In genomic region chr8:102491015-102491414, GRCm38 (mm10) we compare ENCODE assay signal across 21 mouse cellular contexts.
DNase-seq lines count a peak whose midpoint lies in the region; ATAC-seq and TF ChIP-seq lines count a peak whose summit lies in the region.
"Had no signal": no experiment of that assay in that cellular context is flagged by ENCODE, and none has a peak within 500 bp of the region (broad histone marks: within the 10 kb centered on the region; RNA-seq: fewer than 3 reads in every experiment).

No protein-coding gene starts in this region.

- no peak overlapping the region for H3K27ac ChIP-seq in hindbrain, postnatal 0 days
- no peak overlapping the region for H3K27ac ChIP-seq in hindbrain, embryonic 12.5 days
- no peak overlapping the region for H3K27ac ChIP-seq in midbrain, embryonic 11.5 days (ENCODE audit: low read depth, low read length)
- H3K27ac ChIP-seq in midbrain, embryonic 16.5 days (ENCODE audit: low read length), result no peak overlapping the region
- H3K27ac ChIP-seq: embryonic facial prominence, embryonic 13.5 days; embryonic facial prominence, embryonic 15.5 days; forebrain, embryonic 10.5 days; forebrain, embryonic 12.5 days had no signal

- H3K4me1 ChIP-seq in hindbrain, postnatal 0 days (ENCODE audit: insufficient read depth, low read length), result no peaks in the 10 kb centered on the region
- no peaks in the 10 kb centered on the region for H3K4me1 ChIP-seq in hindbrain, embryonic 12.5 days
- H3K4me1 ChIP-seq in midbrain, embryonic 11.5 days (ENCODE audit: control insufficient read depth, insufficient read depth, low read length), result no peaks in the 10 kb centered on the region
- no peaks in the 10 kb centered on the region for H3K4me1 ChIP-seq in midbrain, embryonic 16.5 days (ENCODE audit: control insufficient read depth, insufficient read depth, low read length)
- H3K4me1 ChIP-seq: embryonic facial prominence, embryonic 13.5 days; embryonic facial prominence, embryonic 15.5 days; forebrain, embryonic 10.5 days had no signal

- no peaks in the 10 kb centered on the region for H3K27me3 ChIP-seq in hindbrain, postnatal 0 days (ENCODE audit: insufficient read depth, low read length)
- no peaks in the 10 kb centered on the region for H3K27me3 ChIP-seq in hindbrain, embryonic 12.5 days
- no peaks in the 10 kb centered on the region for H3K27me3 ChIP-seq in midbrain, embryonic 11.5 days (ENCODE audit: control insufficient read depth, insufficient read depth, low read length)
- H3K27me3 ChIP-seq in midbrain, embryonic 16.5 days (ENCODE audit: control insufficient read depth, insufficient read depth, low read depth, low read length), result no peaks in the 10 kb centered on the region
- H3K27me3 ChIP-seq: embryonic facial prominence, embryonic 13.5 days; embryonic facial prominence, embryonic 15.5 days; forebrain, embryonic 12.5 days had no signal

- no peak for TF ChIP-seq CTCF in hindbrain, postnatal 0 days (IDR thresholded peaks at IDR 0.05; ENCODE audit: low read depth)

- no peak for DNase-seq in hindbrain, postnatal 0 days (ENCODE audit: low spot score)
- DNase-seq in midbrain, embryonic 11.5 days (ENCODE audit: low spot score, missing footprints), result no peak
- DNase-seq: adrenal gland, adult 2 months; adrenal gland, postnatal 10 days; adrenal gland, postnatal 25 days; cerebellum, adult 11 months; cerebellum, adult 18-20 months; cerebellum, adult 8-10 months; cerebellum, adult 9-11 months; cerebellum, postnatal 14 days; cerebellum, postnatal 36 days; embryo, embryonic 11 days had no signal

- no peak overlapping the region for H3K9ac ChIP-seq in hindbrain, postnatal 0 days (replicated peaks; ENCODE audit: low read length)
- H3K9ac ChIP-seq in hindbrain, embryonic 12.5 days, result no peak overlapping the region
- no peak overlapping the region for H3K9ac ChIP-seq in midbrain, embryonic 11.5 days (ENCODE audit: low read length)
- no peak overlapping the region for H3K9ac ChIP-seq in midbrain, embryonic 16.5 days (ENCODE audit: low read depth, low read length)
- H3K9ac ChIP-seq: embryonic facial prominence, embryonic 13.5 days; embryonic facial prominence, embryonic 15.5 days; forebrain, embryonic 12.5 days had no signal

- no peak overlapping the region for H3K4me3 ChIP-seq in hindbrain, postnatal 0 days (ENCODE audit: low read length)
- no peak overlapping the region for H3K4me3 ChIP-seq in hindbrain, embryonic 12.5 days
- H3K4me3 ChIP-seq in midbrain, embryonic 11.5 days (ENCODE audit: low read depth, low read length), result no peak overlapping the region
- H3K4me3 ChIP-seq in midbrain, embryonic 16.5 days (ENCODE audit: low read depth, low read length), result no peak overlapping the region
- H3K4me3 ChIP-seq: embryonic facial prominence, embryonic 13.5 days; embryonic facial prominence, embryonic 15.5 days; erythroblast, embryonic 14.5 days; forebrain, embryonic 10.5 days; forebrain, embryonic 12.5 days had no signal

- no peak overlapping the region for H3K4me2 ChIP-seq in hindbrain, postnatal 0 days (ENCODE audit: low read depth, low read length)
- H3K4me2 ChIP-seq in hindbrain, embryonic 12.5 days (replicated peaks), result no peak overlapping the region
- no peak overlapping the region for H3K4me2 ChIP-seq in midbrain, embryonic 11.5 days
- H3K4me2 ChIP-seq in midbrain, embryonic 16.5 days (ENCODE audit: low read length), result no peak overlapping the region
- H3K4me2 ChIP-seq: embryonic facial prominence, embryonic 13.5 days; embryonic facial prominence, embryonic 15.5 days; forebrain, embryonic 12.5 days had no signal

- H3K9me3 ChIP-seq in hindbrain, postnatal 0 days (ENCODE audit: low read length), result no peaks in the 10 kb centered on the region
- no peaks in the 10 kb centered on the region for H3K9me3 ChIP-seq in hindbrain, embryonic 12.5 days (replicated peaks)
- no peaks in the 10 kb centered on the region for H3K9me3 ChIP-seq in midbrain, embryonic 11.5 days (ENCODE audit: control insufficient read depth, low read length)
- no peaks in the 10 kb centered on the region for H3K9me3 ChIP-seq in midbrain, embryonic 16.5 days (replicated peaks; ENCODE audit: control insufficient read depth, low read length, poor library complexity, severe bottlenecking)
- H3K9me3 ChIP-seq: embryonic facial prominence, embryonic 13.5 days; embryonic facial prominence, embryonic 15.5 days; forebrain, embryonic 10.5 days; forebrain, embryonic 12.5 days had no signal

- ATAC-seq in hindbrain, postnatal 0 days, result 0 out of 2 replicates have a peak, but pooled peaks have one; percentile 47
- no peak for ATAC-seq in hindbrain, embryonic 12.5 days (ENCODE audit: low FRiP score)
- ATAC-seq in midbrain, embryonic 11.5 days (ENCODE audit: low FRiP score), result peak; percentile 55; the same call in 1 of the 2 replicates
- ATAC-seq in midbrain, embryonic 16.5 days, result no peak
- ATAC-seq: forebrain, embryonic 14.5 days; forebrain, embryonic 16.5 days had no signal

- H3K36me3 ChIP-seq in hindbrain, postnatal 0 days (ENCODE audit: insufficient read depth, low read length), result no peaks in the 10 kb centered on the region
- H3K36me3 ChIP-seq in hindbrain, embryonic 12.5 days, result no peaks in the 10 kb centered on the region
- H3K36me3 ChIP-seq in midbrain, embryonic 11.5 days (ENCODE audit: control insufficient read depth, insufficient read depth, low read length), result no peaks in the 10 kb centered on the region
- no peaks in the 10 kb centered on the region for H3K36me3 ChIP-seq in midbrain, embryonic 16.5 days (ENCODE audit: control insufficient read depth, insufficient read depth, low read length)
- H3K36me3 ChIP-seq: embryonic facial prominence, embryonic 13.5 days; embryonic facial prominence, embryonic 15.5 days; forebrain, embryonic 10.5 days; forebrain, embryonic 12.5 days had no signal

Comparison
In these comparisons a context has a peak if more than half of its experiments do, and no peak if none do; other contexts are left out.
1. ATAC-seq: peak in hindbrain, postnatal 0 days (single experiment) and midbrain, embryonic 11.5 days (single experiment); none in hindbrain, embryonic 12.5 days (single experiment) and midbrain, embryonic 16.5 days (single experiment).